Mouse (Mus musculus) hindlimb bud, embryonic 11.5 days (tissue): ENCODE results near the gene Medag.

Experiments used
- DNase-seq: peaks from one replicate; pipeline ENCODE4 v3.0.0-alpha.2; 2012; ENCODE audit warnings: low read depth, low spot score; ENCODE audit errors: extremely low spot score

Medag gene

DNA sequence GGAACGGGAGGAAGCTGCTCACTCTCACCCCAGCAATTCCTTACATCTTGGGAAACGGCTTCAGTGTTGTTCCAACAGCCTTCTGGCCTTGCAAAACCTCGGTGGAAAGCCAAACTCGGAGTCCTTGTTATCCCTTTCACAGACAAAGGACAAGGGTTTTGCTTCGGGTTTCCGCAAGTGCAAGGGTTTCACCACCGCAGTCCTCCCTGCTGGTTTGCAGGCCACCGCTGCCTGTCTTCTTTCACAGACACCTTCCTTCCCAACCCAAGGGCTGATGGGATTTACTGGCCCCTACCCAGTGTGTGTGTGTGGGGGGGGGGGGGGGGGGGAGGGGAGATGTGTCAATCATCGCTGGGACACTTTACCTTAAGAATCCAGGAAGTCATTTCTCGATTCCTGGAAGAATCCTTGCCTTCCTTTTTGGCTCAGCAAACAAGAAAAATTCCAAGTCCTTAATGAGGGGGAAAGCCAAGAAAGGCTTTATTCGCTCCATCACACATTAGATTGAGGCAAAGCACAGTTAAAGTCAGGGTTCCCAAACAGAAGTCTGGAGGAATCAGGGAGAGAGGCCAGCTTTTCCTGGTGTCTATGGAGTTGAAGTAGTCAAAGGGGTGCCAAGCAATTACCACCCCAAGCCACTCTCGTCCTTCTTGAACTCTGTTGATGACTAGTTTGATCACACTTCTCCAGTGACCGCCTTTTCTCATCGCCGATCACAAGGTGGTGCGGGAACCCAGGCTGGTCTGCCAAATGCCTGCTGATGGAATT, 63.3 kb downstream of the Medag start:
- DNase-seq: no peak
